Mouse (Mus musculus) C2C12 (cell line): ENCODE results near the gene Tcte2.

Experiments used
- CEBPB ChIP-seq: IDR thresholded peaks from one replicate; pipeline ENCODE4 v1.6.1; 2011; ENCODE audit warnings: low read depth, mild to moderate bottlenecking, control low read depth, moderate library complexity
- CTCF ChIP-seq: IDR thresholded peaks from one replicate; pipeline ENCODE4 v1.5.1; 2011; ENCODE audit not compliant: control insufficient read depth, insufficient read depth, insufficient read length
- FOSL1 ChIP-seq: IDR thresholded peaks from one replicate; pipeline ENCODE4 v1.8.0; 2011; ENCODE audit warnings: mild to moderate bottlenecking, low read length; ENCODE audit not compliant: poor library complexity, insufficient read depth, severe bottlenecking
- MAX ChIP-seq: IDR thresholded peaks from one replicate; pipeline ENCODE4 v1.6.1; 2011; ENCODE audit warnings: mild to moderate bottlenecking, control low read depth
- MYOD1 ChIP-seq: IDR thresholded peaks from one replicate; pipeline ENCODE4 v1.6.1; 2011; ENCODE audit warnings: low read depth; ENCODE audit not compliant: control insufficient read depth, insufficient read length
- USF1 ChIP-seq: IDR thresholded peaks from one replicate; pipeline ENCODE4 v1.6.1; 2011; ENCODE audit warnings: low read depth, mild to moderate bottlenecking, control low read depth, moderate library complexity

GRCm38 (mm10) chr17:13759853-13760627, 1.6 kb downstream of the Tcte2 start, which contains the start of gene Afdn:
- TF ChIP-seq MAX: no peak
- TF ChIP-seq CTCF: no peak
- no peak for TF ChIP-seq CEBPB
- TF ChIP-seq USF1: no peak
- no peak for TF ChIP-seq MYOD1
- no peak for TF ChIP-seq FOSL1
